Mouse (Mus musculus) CH12.LX (cell line): Measurements from ENCODE around the gene Pkdcc. TPM values are rescaled to one million over a fixed set of nuclear protein-coding genes. Genes with fewer than 3 reads are reported as not detected.

ENCODE experiments used
- DNase-seq: peaks from one replicate; pipeline ENCODE4 v3.0.0-alpha.2; 2013; ENCODE audit errors: extremely low read depth
- H3K27ac ChIP-seq: 2 replicates; pipeline ENCODE4 v1.5.1; 2012; ENCODE audit warnings: low read depth, mild to moderate bottlenecking, control low read depth, moderate library complexity; ENCODE audit not compliant: insufficient read depth
- H3K27me3 ChIP-seq: replicated peaks from 2 replicates; pipeline ENCODE3; 2012; ENCODE audit warnings: inconsistent platforms
- H3K36me3 ChIP-seq, 2 experiments: replicated peaks in 1 of 2; 2 replicates each; pipeline versions ENCODE3 to v1.6.1; 2012; ENCODE audit warnings: inconsistent platforms in 1 of 2, low read length in 1 of 2, mild to moderate bottlenecking in 1 of 2, mixed read lengths in 1 of 2, moderate library complexity in 1 of 2; ENCODE audit not compliant: control insufficient read depth in 1 of 2, insufficient read depth in 1 of 2
- H3K4me1 ChIP-seq, 2 experiments: 2 replicates each; pipeline ENCODE4 v1.6.1; 2012; ENCODE audit warnings: inconsistent platforms in 1 of 2, moderate library complexity in 1 of 2; ENCODE audit not compliant: insufficient read depth in 2 of 2, control insufficient read depth in 1 of 2
- H3K4me2 ChIP-seq: 2 replicates; pipeline ENCODE4 v1.6.1; 2012; ENCODE audit warnings: low read depth, mild to moderate bottlenecking, control low read depth; ENCODE audit not compliant: poor library complexity, insufficient read depth, severe bottlenecking
- H3K4me3 ChIP-seq, 3 experiments: fragments of 150-350 bp in 1 of 3; sonication (generic) in 1 of 3; replicated peaks in 1 of 3; 2 replicates each; pipeline versions ENCODE3 to v1.5.1; 2011 to 2012; ENCODE audit warnings: low read depth in 2 of 3, low read length in 2 of 3, mild to moderate bottlenecking in 2 of 3, moderate library complexity in 2 of 3, control low read depth in 1 of 3, improper control_type of control experiment in 1 of 3, inconsistent platforms in 1 of 3, mixed read lengths in 1 of 3; ENCODE audit not compliant: poor library complexity in 1 of 3
- H3K79me2 ChIP-seq: replicated peaks from 2 replicates; pipeline ENCODE4 v1.6.1; 2012; ENCODE audit warnings: mild to moderate bottlenecking, moderate library complexity; ENCODE audit not compliant: control insufficient read depth, poor library complexity, insufficient read depth, severe bottlenecking; ENCODE audit errors: extremely low read depth
- H3K9ac ChIP-seq: 2 replicates; pipeline ENCODE4 v1.6.1; 2012; ENCODE audit warnings: low read depth, mild to moderate bottlenecking, control low read depth, moderate library complexity; ENCODE audit not compliant: insufficient read depth
- H3K9me3 ChIP-seq: replicated peaks from 2 replicates; pipeline ENCODE3; 2012; ENCODE audit warnings: low read length, inconsistent platforms, mixed read lengths
- CHD2 ChIP-seq: IDR thresholded peaks from 2 replicates; pipeline ENCODE4 v1.6.1; 2011; ENCODE audit warnings: low read length, improper control_type of control experiment
- ETS1 ChIP-seq: conservative IDR thresholded peaks from 2 replicates; pipeline ENCODE4 v1.6.1; 2012; ENCODE audit warnings: low read depth, mild to moderate bottlenecking, inconsistent platforms, low read length, improper control_type of control experiment, moderate library complexity
- HCFC1 ChIP-seq: IDR thresholded peaks from 2 replicates; pipeline ENCODE4 v1.6.1; 2012; ENCODE audit warnings: low read depth, mild to moderate bottlenecking, inconsistent platforms, low read length, improper control_type of control experiment
- JUND ChIP-seq: conservative IDR thresholded peaks from 2 replicates; pipeline ENCODE4 v1.6.1; 2011; ENCODE audit warnings: low read depth, low read length, improper control_type of control experiment
- KAT2A ChIP-seq: IDR thresholded peaks from 2 replicates; pipeline ENCODE4 v1.6.1; 2012; ENCODE audit warnings: low read length, improper control_type of control experiment, inconsistent platforms; ENCODE audit not compliant: insufficient replicate concordance
- MAX ChIP-seq: IDR thresholded peaks from 2 replicates; pipeline ENCODE4 v1.6.1; 2011; ENCODE audit warnings: low read length, improper control_type of control experiment
- MAZ ChIP-seq: IDR thresholded peaks from 2 replicates; pipeline ENCODE4 v1.6.1; 2012; ENCODE audit warnings: low read depth, mild to moderate bottlenecking, inconsistent platforms, low read length, improper control_type of control experiment, moderate library complexity
- MEF2A ChIP-seq: IDR thresholded peaks from 2 replicates; pipeline ENCODE4 v1.6.1; 2014; ENCODE audit warnings: low read depth, mild to moderate bottlenecking, inconsistent platforms, low read length, improper control_type of control experiment, borderline replicate concordance
- MYC ChIP-seq: IDR thresholded peaks from 2 replicates; pipeline ENCODE4 v1.6.1; 2011; ENCODE audit warnings: low read depth, mild to moderate bottlenecking, improper control_type of control experiment, low read length
- NRF1 ChIP-seq: IDR thresholded peaks from 2 replicates; pipeline ENCODE4 v1.6.1; 2014; ENCODE audit warnings: low read depth, mild to moderate bottlenecking, inconsistent platforms, low read length, improper control_type of control experiment, moderate library complexity
- PAX5 ChIP-seq: IDR thresholded peaks from 2 replicates; pipeline ENCODE4 v1.6.1; 2012; ENCODE audit warnings: low read length, inconsistent platforms, mixed read lengths
- POLR2A ChIP-seq: IDR thresholded peaks from 2 replicates; pipeline ENCODE4 v1.6.1; 2011; ENCODE audit warnings: low read depth, mild to moderate bottlenecking, improper control_type of control experiment, low read length
- POLR2AphosphoS2 ChIP-seq: IDR thresholded peaks from 2 replicates; pipeline ENCODE4 v1.6.1; 2011; ENCODE audit warnings: low read depth, low read length, improper control_type of control experiment
- RAD21 ChIP-seq: IDR thresholded peaks from 2 replicates; pipeline ENCODE4 v1.6.1; 2011; ENCODE audit warnings: low read depth, mild to moderate bottlenecking, low read length, improper control_type of control experiment, moderate library complexity
- RCOR1 ChIP-seq: conservative IDR thresholded peaks from 2 replicates; pipeline ENCODE4 v1.6.1; 2012; ENCODE audit warnings: low read depth, mild to moderate bottlenecking, inconsistent platforms, low read length, improper control_type of control experiment
- SIN3A ChIP-seq: IDR thresholded peaks from 2 replicates; pipeline ENCODE4 v1.6.1; 2012; ENCODE audit warnings: low read length, improper control_type of control experiment, inconsistent platforms
- SMC3 ChIP-seq: IDR thresholded peaks from 2 replicates; pipeline ENCODE4 v1.6.1; 2011; ENCODE audit warnings: low read depth, low read length, improper control_type of control experiment
- TBP ChIP-seq: conservative IDR thresholded peaks from 2 replicates; pipeline ENCODE4 v1.6.1; 2011; ENCODE audit warnings: low read depth, low read length, improper control_type of control experiment
- USF1 ChIP-seq: IDR thresholded peaks from 2 replicates; pipeline ENCODE4 v1.6.1; 2014; ENCODE audit warnings: low read depth, mild to moderate bottlenecking, inconsistent platforms, low read length, improper control_type of control experiment
- USF2 ChIP-seq: conservative IDR thresholded peaks from 2 replicates; pipeline ENCODE4 v1.6.1; 2011; ENCODE audit warnings: low read depth, low read length, improper control_type of control experiment
- ZC3H11A ChIP-seq: IDR thresholded peaks from 2 replicates; pipeline ENCODE4 v1.6.1; 2012; ENCODE audit warnings: low read depth, mild to moderate bottlenecking, inconsistent platforms, low read length, improper control_type of control experiment
- dilution Hi-C: fragments of 300-500 bp; cut with MboI; formaldehyde crosslinking; loops from 2 replicates; pipeline ENCODE4 v1.14.3; 2020; ENCODE audit warnings: low sequenced_read_pairs; ENCODE audit not compliant: extremely low pct_unique_long_range_greater_than_20kb, extremely low pct_ligation_motif_present
- in situ Hi-C: fragments of 300-500 bp; cut with MboI; formaldehyde crosslinking; loops from 3 replicates; pipeline ENCODE4 v1.14.3; 2019; ENCODE audit warnings: low sequenced_read_pairs, low pct_ligation_motif_present, low pct_unique_long_range_greater_than_20kb, mixed read lengths
- polyA plus RNA-seq: library from polyadenylated mRNA; unstranded; fragments of >175 nt; gene quantifications from 2 replicates; pipeline ENCODE4 v1.2.1, GENCODE M21; 2012; ENCODE audit warnings: low read depth; ENCODE audit not compliant: insufficient read length
- total RNA-seq, 2 experiments: library from RNA; depleted of rRNA; stranded (reverse); fragments of 300-350 nt in 1 of 2; fragments of >200 nt in 1 of 2; gene quantifications; 2 replicates each; pipeline ENCODE4 v1.2.3; 2012 to 2014

Gene Pkdcc
- total and polyA plus RNA-seq, 3 experiments, result 3.7 to 4.3 (median 4.2) TPM

GRCm38 (mm10) chr17:83226395-83226986 is 11.4 kb downstream of the Pkdcc start:
- Histone ChIP-seq H3K4me3 (no peak overlapping the region), H3K36me3 (peaks cover 0 to 20% of the 10 kb centered on the region in 2 experiments), H3K9ac (no peak overlapping the region), H3K79me2 (no peaks in the 10 kb centered on the region), H3K4me2 (no peak overlapping the region), H3K9me3 (no peaks in the 10 kb centered on the region), H3K4me1 (peaks cover 0 to 7% of the 10 kb centered on the region in 2 experiments; a peak in 2 of 4 replicates), H3K27me3 (no peaks in the 10 kb centered on the region), H3K27ac (no peak overlapping the region)
- dilution Hi-C loops (no loop called here), in situ Hi-C loops (no loop called here)
- DNase-seq, result no peak
- TF ChIP-seq MYC, result no peak
- TF ChIP-seq NRF1, result no peak
- TF ChIP-seq ETS1, result no peak
- no peak for TF ChIP-seq JUND
- TF ChIP-seq CHD2, result no peak

- H3K9me3 ChIP-seq, result no peaks in the 10 kb centered on the region
- H3K4me2 ChIP-seq, result no peak overlapping the region
- no peak overlapping the region for H3K27ac ChIP-seq
- DNase-seq, result no peak
- TF ChIP-seq MEF2A, result no peak
- TF ChIP-seq TBP, result no peak
- TF ChIP-seq KAT2A, result no peak
- no peak for TF ChIP-seq MYC
- no peak for TF ChIP-seq MAX
- TF ChIP-seq PAX5, result no peak
- no peak for TF ChIP-seq SIN3A
- no peak for TF ChIP-seq USF1
- no peak for TF ChIP-seq POLR2AphosphoS2
- TF ChIP-seq SMC3, result no peak
- no peak for TF ChIP-seq RCOR1
- TF ChIP-seq MAZ, result no peak
- TF ChIP-seq HCFC1, result no peak
- TF ChIP-seq POLR2A, result no peak
- no peak for TF ChIP-seq RAD21
- TF ChIP-seq ZC3H11A, result no peak
- no peak for TF ChIP-seq USF2
- H3K27me3 ChIP-seq, result no peaks in the 10 kb centered on the region
- no peak overlapping the region for H3K4me3 ChIP-seq
- H3K4me1 ChIP-seq, result peaks cover 4% of the 10 kb centered on the region in 2 experiments; a peak in 1 of 4 replicates
- no peak overlapping the region for H3K9ac ChIP-seq
- dilution Hi-C loops, result no loop called here
- in situ Hi-C loops, result loop anchor here (10.0 kb wide), 1 partner anchor 177 kb away; no protein-coding TSS in a partner anchor
- no peaks in the 10 kb centered on the region for H3K79me2 ChIP-seq
- no peaks in the 10 kb centered on the region for H3K36me3 ChIP-seq
These were observed 16.3 kb downstream of the Pkdcc start for GRCm38 (mm10) chr17:83231357-83231756.
